Mouse (Mus musculus) stomach, postnatal 0 days (tissue): ENCODE measurements around the gene Ptdss2. TPM values are rescaled to one million over a fixed set of nuclear protein-coding genes. Genes with fewer than 3 reads are reported as not detected.
A peak's percentile ranks its signal among the peaks of the same experiment; 100 is the strongest.

Experiments used
- ATAC-seq: fragments of 200-750 bp; cut with Nextera tagmentation; 2 replicates; pipeline ENCODE4 v1.8.0; 2017; ENCODE audit not compliant: low FRiP score, low TSS enrichment
- DNase-seq: peaks from one replicate; pipeline ENCODE4 v3.0.0-alpha.2; 2016; ENCODE audit warnings: low spot score
- H3K27ac ChIP-seq: fragments of 300-500 bp; sonication (generic); replicated peaks from 2 replicates; pipeline ENCODE4 v1.5.1; 2014; ENCODE audit warnings: mild to moderate bottlenecking, control low read depth
- H3K27me3 ChIP-seq: fragments of 300-500 bp; sonication (generic); 2 replicates; pipeline ENCODE4 v1.6.1; 2014; ENCODE audit warnings: low read length; ENCODE audit not compliant: control insufficient read depth, insufficient read depth
- H3K36me3 ChIP-seq: fragments of 300-500 bp; sonication (generic); 2 replicates; pipeline ENCODE4 v1.6.1; 2014; ENCODE audit warnings: low read length, mixed read lengths; ENCODE audit not compliant: control insufficient read depth, insufficient read depth
- H3K4me1 ChIP-seq: fragments of 300-500 bp; sonication (generic); replicated peaks from 2 replicates; pipeline ENCODE4 v1.6.1; 2014; ENCODE audit warnings: antibody characterized with exemption; ENCODE audit not compliant: control insufficient read depth, insufficient read depth
- H3K4me2 ChIP-seq: fragments of 300-500 bp; sonication (generic); replicated peaks from 2 replicates; pipeline ENCODE4 v1.6.1; 2014; ENCODE audit warnings: low read depth, mild to moderate bottlenecking, control low read depth, moderate library complexity
- H3K4me3 ChIP-seq: fragments of 300-500 bp; sonication (generic); 2 replicates; pipeline ENCODE4 v1.5.1; 2014; ENCODE audit warnings: low read depth, low read length, control low read depth
- H3K9ac ChIP-seq: fragments of 300-500 bp; sonication (generic); 2 replicates; pipeline ENCODE4 v1.6.1; 2014; ENCODE audit warnings: mild to moderate bottlenecking, low read length, control low read depth, mixed read lengths
- H3K9me3 ChIP-seq: fragments of 300-500 bp; sonication (generic); 2 replicates; pipeline ENCODE4 v1.6.1; 2016; ENCODE audit warnings: low read length; ENCODE audit not compliant: control insufficient read depth
- CTCF ChIP-seq: IDR thresholded peaks from 2 replicates; pipeline ENCODE4 v1.5.1; 2016; ENCODE audit warnings: antibody characterized with exemption, low read depth, mild to moderate bottlenecking, moderate library complexity
- EP300 ChIP-seq: optimal IDR thresholded peaks from 2 replicates; pipeline ENCODE3; 2016; ENCODE audit warnings: antibody characterized with exemption
- WGBS: fragments of 180-500 bp; shearing (Covaris S2); extraction: QIAGEN DNeasy Blood & Tissue Kit; methylation state at CpG from one replicate; pipeline ENCODE4 v1.1.7; 2014; 5-methylcytosine and 5-hydroxymethylcytosine counted together
- polyA plus RNA-seq: library from polyadenylated mRNA; unstranded; fragments of >200 nt; fragmentation: Nextera tagmentation; extraction: Ambion mirVana; gene quantifications from 2 replicates; pipeline ENCODE4 v1.2.1, GENCODE M21; 2015

Gene Ptdss2
- polyA plus RNA-seq, 1 experiment from 2014 or later: 22.9 TPM

DNA sequence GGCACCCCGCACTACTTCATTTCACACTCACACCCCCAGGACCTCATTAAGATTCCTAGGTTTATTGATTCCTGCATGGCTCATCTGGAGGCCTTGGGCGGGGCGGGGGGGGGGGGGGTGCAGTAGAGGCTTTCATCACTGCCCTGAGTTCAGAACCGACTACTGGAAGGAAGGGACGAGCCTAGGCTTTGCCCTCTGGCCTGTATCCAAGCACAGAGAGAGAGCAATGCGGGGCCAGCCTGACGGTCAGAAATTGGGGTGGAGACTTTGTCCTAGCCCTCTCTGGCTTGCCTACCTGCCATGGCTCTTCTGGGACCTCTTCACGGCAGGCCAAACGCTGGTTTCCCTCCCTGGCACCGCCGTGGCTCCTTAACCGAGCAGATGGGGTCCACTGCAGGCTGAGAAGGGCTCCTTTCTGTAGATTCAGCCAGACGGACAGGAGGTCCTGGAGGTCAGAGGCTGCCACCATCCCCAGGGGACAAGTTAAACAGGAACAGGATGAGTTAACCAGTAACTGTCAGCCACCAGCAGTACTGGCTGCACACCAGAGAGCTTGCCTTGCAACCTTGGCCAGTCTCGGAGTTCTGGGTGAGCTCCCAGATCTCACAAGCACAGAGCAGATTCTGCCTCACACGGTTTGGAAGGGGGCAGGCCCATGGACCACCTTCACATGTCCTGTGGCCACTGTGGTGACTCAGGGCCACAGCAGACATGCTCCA lies 27.5 kb upstream of the Ptdss2 start:
- DNase-seq (no peak), ATAC-seq (no peak)
- H3K27ac ChIP-seq: no peak overlapping the region
- no peaks in the 10 kb centered on the region for H3K9me3 ChIP-seq
- WGBS: 58% methylated on average over 15 of the region's 15 CpGs
- H3K27me3 ChIP-seq: no peaks in the 10 kb centered on the region
- no peaks in the 10 kb centered on the region for H3K36me3 ChIP-seq
- H3K9ac ChIP-seq: no peak overlapping the region
- H3K4me3 ChIP-seq: no peak overlapping the region
- peaks cover 3% of the 10 kb centered on the region; the same call in 1 of the 2 replicates for H3K4me1 ChIP-seq
- H3K4me2 ChIP-seq: no peak overlapping the region
- no peak for TF ChIP-seq EP300
- no peak for TF ChIP-seq CTCF

DNA sequence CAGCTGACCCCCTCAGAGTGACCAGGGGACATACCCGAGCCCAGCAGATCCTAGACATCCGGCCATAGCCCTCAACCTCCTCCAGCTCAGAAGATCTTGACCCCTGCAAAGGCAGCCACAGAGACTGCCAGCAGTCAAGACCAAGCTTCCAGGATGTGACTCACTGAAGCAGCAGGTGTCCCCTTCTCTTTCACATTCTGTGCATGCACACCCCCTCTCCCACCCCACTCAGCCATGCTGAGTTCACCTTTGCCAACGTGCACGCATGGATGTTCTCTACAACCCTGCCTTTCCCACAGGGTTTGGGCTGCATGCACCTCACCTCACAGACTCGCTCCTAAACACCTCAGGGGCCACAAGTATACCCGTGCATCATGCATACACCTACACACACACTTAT lies 26.2 kb upstream of the Ptdss2 start:
- Histone ChIP-seq H3K4me2 (no peak overlapping the region), H3K27ac (0 out of 2 replicates have a peak overlapping the region, but pooled peaks have one; percentile 49)

DNA sequence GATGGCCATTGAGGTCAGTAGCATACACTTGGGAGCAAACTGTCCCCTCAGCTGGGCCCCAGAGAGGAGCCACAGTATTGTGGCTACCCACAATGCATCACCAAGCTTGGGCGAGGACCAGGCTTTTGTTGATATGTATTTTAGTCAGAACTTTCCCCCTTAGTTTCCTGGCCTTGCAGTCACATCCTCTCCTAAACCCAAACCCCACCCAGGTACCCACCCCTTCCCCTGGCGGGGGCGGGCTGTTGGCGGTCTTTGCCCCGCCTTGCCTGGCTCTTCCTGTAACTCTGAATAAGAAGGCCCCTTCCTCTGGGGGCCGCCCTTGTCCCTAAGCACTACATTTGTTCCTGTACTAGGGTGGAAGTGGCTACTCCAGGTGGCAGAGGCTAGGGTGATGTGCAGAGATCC lies 25.5 kb upstream of the Ptdss2 start:
- Histone ChIP-seq H3K36me3 (no peaks in the 10 kb centered on the region), H3K9me3 (no peaks in the 10 kb centered on the region), H3K9ac (no peak overlapping the region), H3K4me3 (no peak overlapping the region), H3K27me3 (no peaks in the 10 kb centered on the region), H3K4me2 (no peak overlapping the region), H3K27ac (0 out of 2 replicates have a peak overlapping the region, but pooled peaks have one; percentile 49), H3K4me1 (peaks cover 3% of the 10 kb centered on the region; the same call in 1 of the 2 replicates)
- TF ChIP-seq CTCF (peak; percentile 26), EP300 (no peak)
- 29% methylated on average over 6 of the region's 6 CpGs for WGBS
- ATAC-seq (no peak; the same call in 1 of the 2 replicates), DNase-seq (peak; percentile 49)

More for the DNA sequence above, 26.2 kb upstream of the Ptdss2 start:
- Histone ChIP-seq H3K9ac (no peak overlapping the region), H3K27me3 (no peaks in the 10 kb centered on the region), H3K9me3 (no peaks in the 10 kb centered on the region), H3K4me1 (peaks cover 3% of the 10 kb centered on the region; the same call in 1 of the 2 replicates), H3K4me3 (no peak overlapping the region), H3K36me3 (no peaks in the 10 kb centered on the region)
- DNase-seq (no peak), ATAC-seq (no peak)
- no peak for TF ChIP-seq CTCF
- no peak for TF ChIP-seq EP300
- 70% methylated on average over 6 of the region's 6 CpGs for WGBS

DNA sequence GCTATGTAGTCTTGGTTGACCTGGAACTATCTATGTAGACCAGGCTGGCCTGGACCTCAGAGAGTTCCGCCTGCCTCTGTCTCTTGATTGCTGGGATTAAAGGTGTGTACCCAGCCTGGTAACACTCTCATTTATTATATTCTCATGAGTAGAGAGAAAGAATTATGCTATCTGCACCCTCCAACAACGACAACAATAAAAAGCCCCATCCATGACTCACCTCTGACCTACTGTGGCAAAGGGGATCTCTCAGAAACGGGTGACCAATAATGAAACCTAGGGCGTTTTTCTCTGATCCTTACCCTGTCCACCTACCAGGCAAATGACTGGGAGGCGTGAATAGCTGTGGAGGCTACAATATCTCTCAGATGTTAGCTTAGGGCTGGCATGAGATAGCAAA lies 25.0 kb upstream of the Ptdss2 start:
- no peak overlapping the region for H3K4me2 ChIP-seq
- WGBS: 79% methylated on average over 5 of the region's 5 CpGs
- ATAC-seq: no peak

DNA sequence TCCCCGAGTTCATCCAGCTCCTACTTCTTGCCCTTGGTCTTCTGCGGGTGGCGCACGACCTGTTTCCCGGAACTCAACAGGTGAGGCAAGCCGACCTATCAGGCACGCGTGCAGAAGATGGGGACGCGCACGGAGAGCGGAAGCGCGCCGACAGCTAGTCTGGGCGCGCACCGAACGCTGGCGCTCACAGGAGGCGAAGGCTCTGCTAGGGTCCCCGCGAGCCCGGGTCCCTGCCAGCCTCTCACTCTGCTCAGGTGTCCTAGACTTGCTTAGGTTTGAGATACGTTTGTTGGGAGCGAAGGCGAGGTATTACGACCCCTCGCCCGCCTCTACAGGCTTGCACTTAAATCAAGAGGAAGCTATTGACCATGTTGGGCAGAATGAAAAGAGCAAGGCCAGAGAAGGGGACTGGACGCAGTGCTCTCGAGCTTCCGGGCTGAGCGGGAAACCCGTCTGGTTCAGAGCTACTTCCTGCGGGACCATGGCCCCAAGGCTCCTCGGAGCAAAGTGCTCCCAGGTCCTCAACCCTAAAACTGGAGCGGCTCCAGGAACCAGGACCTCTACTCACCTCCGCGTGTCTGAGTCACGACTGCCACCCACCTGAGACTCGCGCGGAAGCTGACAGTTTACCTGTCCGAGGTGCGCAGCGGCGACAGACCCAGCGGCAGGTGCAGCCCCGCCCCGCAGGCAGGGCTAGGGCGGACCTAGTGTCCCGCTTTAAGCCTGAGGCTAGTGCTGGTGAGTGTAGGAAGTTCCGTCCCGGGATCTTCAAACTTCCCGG lies 22.1 kb upstream of the Ptdss2 start, which contains the start of gene Sigirr:
Sigirr (minus strand) TSS at position 662 of the 781 bp plus-strand sequence.
- no peaks in the 10 kb centered on the region for H3K36me3 ChIP-seq
- DNase-seq: peak; percentile 85

More for the DNA sequence above, 25.0 kb upstream of the Ptdss2 start:
- H3K36me3 ChIP-seq: no peaks in the 10 kb centered on the region
- DNase-seq: no peak
- no peaks in the 10 kb centered on the region for H3K27me3 ChIP-seq
- TF ChIP-seq CTCF (no peak), EP300 (no peak)
- H3K27ac ChIP-seq: 0 out of 2 replicates have a peak overlapping the region, but pooled peaks have one; percentile 24
- no peak overlapping the region for H3K4me3 ChIP-seq
- no peak overlapping the region for H3K9ac ChIP-seq
- peaks cover 3% of the 10 kb centered on the region; the same call in 1 of the 2 replicates for H3K4me1 ChIP-seq
- no peaks in the 10 kb centered on the region for H3K9me3 ChIP-seq

More for the DNA sequence above, 22.1 kb upstream of the Ptdss2 start, which contains the start of gene Sigirr:
- no peaks in the 10 kb centered on the region for H3K27me3 ChIP-seq
- no peaks in the 10 kb centered on the region for H3K4me1 ChIP-seq
- under 1% methylated on average over 56 of the region's 56 CpGs for WGBS
- H3K4me3 ChIP-seq: peak within 1 kb of the TSS; percentile 39
- peak; percentile 74 for ATAC-seq
- peak within 1 kb of the TSS; percentile 56 for H3K9ac ChIP-seq
- no peaks in the 10 kb centered on the region for H3K9me3 ChIP-seq
- H3K4me2 ChIP-seq: peak within 1 kb of the TSS; percentile 79
- TF ChIP-seq EP300 (no peak), CTCF (0 out of 2 replicates have a peak, but pooled peaks have one; percentile 3)
- peak within 1 kb of the TSS; percentile 67 for H3K27ac ChIP-seq
